Mouse (Mus musculus) liver, embryonic 18 days (tissue): ENCODE results near the gene Bhlhe40. TPM values are rescaled to one million over a fixed set of nuclear protein-coding genes. Genes with fewer than 3 reads are reported as not detected.

Source experiments
- polyA plus RNA-seq: library from polyadenylated mRNA; depleted of rRNA; stranded (reverse); fragments of >200 nt; gene quantifications from 2 replicates; pipeline ENCODE4 v1.2.3, GENCODE M21; 2012; rRNA removed

Bhlhe40 gene
- polyA plus RNA-seq = 15.8 and 16.0 TPM in 2 replicates

GRCm38 (mm10) chr6:108660206-108660877, at the start of gene Bhlhe40:
TSS of gene Bhlhe40 (plus strand) at chr6:108660629.

Other genes starting within 250 kb of the Bhlhe40 start
- 12.1 and 12.6 TPM in 2 replicates for gene Arl8b, start 122.5 kb downstream of the Bhlhe40 start, polyA plus RNA-seq
- 17.4 and 18.1 TPM in 2 replicates for gene Edem1, start 168.0 kb downstream of the Bhlhe40 start, polyA plus RNA-seq